Mouse (Mus musculus): ENCODE measurements around the gene Dedd. TPM values are rescaled to one million over a fixed set of nuclear protein-coding genes. Genes with fewer than 3 reads are reported as not detected.

The Dedd gene
- polyA plus RNA-seq, 1 experiment from 2014 or later: 34.8 TPM

- H3K36me3 ChIP-seq (ENCODE audit: control insufficient read depth, insufficient read depth, low read length): peaks cover 19% of the 10 kb centered on the region; the same call in 1 of the 2 replicates
These were observed 44.5 kb upstream of the Dedd start for GRCm38 (mm10) chr1:171284491-171284890.

GRCm38 (mm10) chr1:171285096-171285892 lies 43.7 kb upstream of the Dedd start:
- DNase-seq (ENCODE audit: low spot score): no peak

More at GRCm38 (mm10) chr1:171284491-171284890, 44.5 kb upstream of the Dedd start:
- H3K27ac ChIP-seq (ENCODE audit: low read depth, low read length): no peak overlapping the region
- no peaks in the 10 kb centered on the region for H3K27me3 ChIP-seq (replicated peaks; ENCODE audit: control insufficient read depth, insufficient read depth, low read length)
- no peak overlapping the region for H3K4me3 ChIP-seq (ENCODE audit: low read depth, low read length)
- ATAC-seq (replicated peaks; ENCODE audit: low FRiP score) (no peak), DNase-seq (ENCODE audit: low spot score) (no peak)
- WGBS: 89% methylated on average over 15 of the region's 15 CpGs
- H3K9me3 ChIP-seq (ENCODE audit: control insufficient read depth, low read length): no peaks in the 10 kb centered on the region
- no peak overlapping the region for H3K9ac ChIP-seq (ENCODE audit: low read depth, low read length)
- peaks cover 21% of the 10 kb centered on the region for H3K4me1 ChIP-seq (replicated peaks; ENCODE audit: control insufficient read depth, insufficient read depth, low read length)
- no peak overlapping the region for H3K4me2 ChIP-seq

GRCm38 (mm10) chr1:171286517-171286916 lies 42.4 kb upstream of the Dedd start:
- 89% methylated on average over 19 of the region's 19 CpGs for WGBS
- Histone ChIP-seq H3K4me3 (ENCODE audit: low read depth, low read length) (peak overlapping the region; percentile 98; the same call in 1 of the 2 replicates), H3K27ac (ENCODE audit: low read depth, low read length) (no peak overlapping the region), H3K9ac (ENCODE audit: low read depth, low read length) (no peak overlapping the region), H3K27me3 (replicated peaks; ENCODE audit: control insufficient read depth, insufficient read depth, low read length) (no peaks in the 10 kb centered on the region), H3K4me1 (replicated peaks; ENCODE audit: control insufficient read depth, insufficient read depth, low read length) (peaks cover 21% of the 10 kb centered on the region), H3K4me2 (peak overlapping the region; percentile 70), H3K9me3 (ENCODE audit: control insufficient read depth, low read length) (no peaks in the 10 kb centered on the region), H3K36me3 (ENCODE audit: control insufficient read depth, insufficient read depth, low read length) (peaks cover 23% of the 10 kb centered on the region; the same call in 1 of the 2 replicates)
- ATAC-seq (replicated peaks; ENCODE audit: low FRiP score) (no peak), DNase-seq (ENCODE audit: low spot score) (no peak)

More at GRCm38 (mm10) chr1:171285096-171285892, 43.7 kb upstream of the Dedd start:
- WGBS: 82% methylated on average over 20 of the region's 20 CpGs
- Histone ChIP-seq H3K4me2 (no peak overlapping the region), H3K27ac (ENCODE audit: low read depth, low read length) (peak overlapping the region; percentile 15; the same call in 1 of the 2 replicates), H3K36me3 (ENCODE audit: control insufficient read depth, insufficient read depth, low read length) (peaks cover 23% of the 10 kb centered on the region; the same call in 1 of the 2 replicates), H3K9ac (ENCODE audit: low read depth, low read length) (no peak overlapping the region), H3K27me3 (replicated peaks; ENCODE audit: control insufficient read depth, insufficient read depth, low read length) (no peaks in the 10 kb centered on the region), H3K4me1 (replicated peaks; ENCODE audit: control insufficient read depth, insufficient read depth, low read length) (peaks cover 21% of the 10 kb centered on the region), H3K9me3 (ENCODE audit: control insufficient read depth, low read length) (no peaks in the 10 kb centered on the region), H3K4me3 (ENCODE audit: low read depth, low read length) (no peak overlapping the region)
- no peak for ATAC-seq (replicated peaks; ENCODE audit: low FRiP score)

GRCm38 (mm10) chr1:171287136-171288081 lies 41.5 kb upstream of the Dedd start, which contains the start of gene Usp21:
Usp21 (minus strand) TSS chr1:171287991.
- Histone ChIP-seq H3K9ac (ENCODE audit: low read depth, low read length) (peak within 1 kb of the TSS; percentile 99), H3K27me3 (replicated peaks; ENCODE audit: control insufficient read depth, insufficient read depth, low read length) (no peaks in the 10 kb centered on the region), H3K4me2 (peak within 1 kb of the TSS; percentile 70), H3K4me1 (replicated peaks; ENCODE audit: control insufficient read depth, insufficient read depth, low read length) (peaks cover 16% of the 10 kb centered on the region), H3K9me3 (ENCODE audit: control insufficient read depth, low read length) (no peaks in the 10 kb centered on the region), H3K36me3 (ENCODE audit: control insufficient read depth, insufficient read depth, low read length) (peaks cover 23% of the 10 kb centered on the region; the same call in 1 of the 2 replicates), H3K4me3 (ENCODE audit: low read depth, low read length) (peak within 1 kb of the TSS; percentile 98), H3K27ac (ENCODE audit: low read depth, low read length) (peak within 1 kb of the TSS; percentile 91)
- ATAC-seq (replicated peaks; ENCODE audit: low FRiP score) (peak; percentile 94), DNase-seq (ENCODE audit: low spot score) (peak; percentile 87)
- WGBS: under 1% methylated on average over 49 of the region's 49 CpGs

- H3K27me3 ChIP-seq (replicated peaks; ENCODE audit: control insufficient read depth, insufficient read depth, low read length): no peaks in the 10 kb centered on the region
- H3K36me3 ChIP-seq (ENCODE audit: control insufficient read depth, insufficient read depth, low read length): peaks cover 21% of the 10 kb centered on the region; the same call in 1 of the 2 replicates
- peak overlapping the region; percentile 99 for H3K9ac ChIP-seq (ENCODE audit: low read depth, low read length)
- H3K4me2 ChIP-seq: peak overlapping the region; percentile 70
- 62% methylated on average over 4 of the region's 4 CpGs for WGBS
- DNase-seq (ENCODE audit: low spot score) (no peak), ATAC-seq (replicated peaks; ENCODE audit: low FRiP score) (no peak)
- H3K27ac ChIP-seq (ENCODE audit: low read depth, low read length): peak overlapping the region; percentile 39; the same call in 1 of the 2 replicates
- H3K9me3 ChIP-seq (ENCODE audit: control insufficient read depth, low read length): no peaks in the 10 kb centered on the region
- H3K4me1 ChIP-seq (replicated peaks; ENCODE audit: control insufficient read depth, insufficient read depth, low read length): peaks cover 16% of the 10 kb centered on the region
- peak overlapping the region; percentile 98 for H3K4me3 ChIP-seq (ENCODE audit: low read depth, low read length)
These were observed 40.6 kb upstream of the Dedd start for GRCm38 (mm10) chr1:171288328-171288727.

GRCm38 (mm10) chr1:171293351-171293750 lies 35.6 kb upstream of the Dedd start:
- no peak for DNase-seq (ENCODE audit: low spot score)
- H3K4me1 ChIP-seq (replicated peaks; ENCODE audit: control insufficient read depth, insufficient read depth, low read length): peaks cover 6% of the 10 kb centered on the region
- peak overlapping the region; percentile 70; the same call in 1 of the 2 replicates for H3K4me3 ChIP-seq (ENCODE audit: low read depth, low read length)

GRCm38 (mm10) chr1:171293906-171294297 lies 35.0 kb upstream of the Dedd start:
- ATAC-seq (replicated peaks; ENCODE audit: low FRiP score) (no peak), DNase-seq (ENCODE audit: low spot score) (no peak)
- peaks cover 3% of the 10 kb centered on the region; the same call in 1 of the 2 replicates for H3K4me1 ChIP-seq (replicated peaks; ENCODE audit: control insufficient read depth, insufficient read depth, low read length)
- peak overlapping the region; percentile 65 for H3K4me2 ChIP-seq
- peaks cover 5% of the 10 kb centered on the region; the same call in 1 of the 2 replicates for H3K36me3 ChIP-seq (ENCODE audit: control insufficient read depth, insufficient read depth, low read length)
- H3K9me3 ChIP-seq (ENCODE audit: control insufficient read depth, low read length): no peaks in the 10 kb centered on the region
- WGBS: 36% methylated on average over 5 of the region's 5 CpGs
- peak overlapping the region; percentile 70 for H3K4me3 ChIP-seq (ENCODE audit: low read depth, low read length)
- H3K27ac ChIP-seq (ENCODE audit: low read depth, low read length): peak overlapping the region; percentile 90
- 0 out of 2 replicates have a peak, but pooled peaks cover 3% of the 10 kb centered on the region for H3K27me3 ChIP-seq (replicated peaks; ENCODE audit: control insufficient read depth, insufficient read depth, low read length)
- peak overlapping the region; percentile 92 for H3K9ac ChIP-seq (ENCODE audit: low read depth, low read length)

More at GRCm38 (mm10) chr1:171293351-171293750, 35.6 kb upstream of the Dedd start:
- H3K36me3 ChIP-seq (ENCODE audit: control insufficient read depth, insufficient read depth, low read length): peaks cover 8% of the 10 kb centered on the region; the same call in 1 of the 2 replicates
- H3K9me3 ChIP-seq (ENCODE audit: control insufficient read depth, low read length): no peaks in the 10 kb centered on the region
- WGBS: 84% methylated on average over 3 of the region's 3 CpGs
- no peak overlapping the region; the same call in 1 of the 2 replicates for H3K9ac ChIP-seq (ENCODE audit: low read depth, low read length)
- 0 out of 2 replicates have a peak, but pooled peaks cover 3% of the 10 kb centered on the region for H3K27me3 ChIP-seq (replicated peaks; ENCODE audit: control insufficient read depth, insufficient read depth, low read length)
- ATAC-seq (replicated peaks; ENCODE audit: low FRiP score): no peak
- peak overlapping the region; percentile 65 for H3K4me2 ChIP-seq
- no peak overlapping the region for H3K27ac ChIP-seq (ENCODE audit: low read depth, low read length)
